Mouse (Mus musculus) frontal cortex, postnatal 25 days (tissue): ENCODE measurements around the gene Tspyl4.
"Not testable (repeated sequence)": the region's sequence is repeated elsewhere in the genome, so short reads cannot be mapped to it uniquely, and the experiment has no call there.

Experiments
- DNase-seq, 2 experiments: peaks; one replicate each; pipeline ENCODE4 v3.0.0; 2022; ENCODE audit warnings: low spot score in 2 of 2

Tspyl4 gene

GRCm38 (mm10) chr10:34297299-34297979 lies at the start of gene Tspyl4:
Gene Tspyl4, plus strand, starts transcription at chr10:34297442.
- peak; percentile 80 to 90 for DNase-seq

- DNase-seq = no peak
Observed at GRCm38 (mm10) chr10:34247757-34248156, 49.5 kb upstream of the Tspyl4 start.

DNA sequence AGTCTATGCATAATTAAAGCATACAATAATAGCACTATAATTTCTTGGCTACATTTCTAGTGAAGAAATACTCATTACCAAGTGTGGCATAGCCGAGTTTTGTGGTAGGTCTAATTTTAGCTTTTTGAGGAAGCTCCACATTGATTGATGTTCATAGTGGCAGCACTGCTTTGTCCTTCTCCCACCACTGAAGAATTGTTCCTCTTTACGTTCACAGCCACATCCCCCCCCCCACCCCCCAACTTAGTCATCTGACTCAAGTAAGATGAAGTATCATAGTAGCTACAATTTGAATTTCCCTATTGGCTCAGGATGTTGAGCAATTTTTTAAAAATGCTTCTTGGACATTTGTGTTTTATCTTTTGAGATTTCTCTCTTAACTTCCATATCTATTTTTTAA lies 47.6 kb upstream of the Tspyl4 start:
- no peak for DNase-seq

DNA sequence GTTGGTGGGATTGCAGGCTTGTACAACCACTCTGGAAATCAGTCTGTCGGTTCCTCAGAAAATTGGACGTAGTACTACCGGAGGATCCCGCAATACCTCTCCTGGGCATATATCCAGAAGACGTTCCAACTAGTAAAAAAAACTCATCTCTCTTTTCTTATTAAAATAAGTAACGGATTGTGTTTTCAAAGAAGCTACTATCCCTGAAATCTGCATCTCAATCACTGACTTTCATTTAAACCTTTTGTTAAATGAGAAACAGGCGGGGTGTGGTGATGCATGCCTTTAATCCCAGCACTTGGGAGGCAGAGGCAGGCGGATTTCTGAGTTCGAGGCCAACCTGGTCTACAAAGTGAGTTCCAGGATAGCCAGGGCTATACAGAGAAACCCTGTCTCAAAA lies 44.4 kb upstream of the Tspyl4 start:
- DNase-seq = not testable (repeated sequence)

GRCm38 (mm10) chr10:34265106-34265505 lies 32.1 kb upstream of the Tspyl4 start:
- DNase-seq = no peak

- no peak for DNase-seq
Observed at GRCm38 (mm10) chr10:34267312-34268070, 29.8 kb upstream of the Tspyl4 start.

DNA sequence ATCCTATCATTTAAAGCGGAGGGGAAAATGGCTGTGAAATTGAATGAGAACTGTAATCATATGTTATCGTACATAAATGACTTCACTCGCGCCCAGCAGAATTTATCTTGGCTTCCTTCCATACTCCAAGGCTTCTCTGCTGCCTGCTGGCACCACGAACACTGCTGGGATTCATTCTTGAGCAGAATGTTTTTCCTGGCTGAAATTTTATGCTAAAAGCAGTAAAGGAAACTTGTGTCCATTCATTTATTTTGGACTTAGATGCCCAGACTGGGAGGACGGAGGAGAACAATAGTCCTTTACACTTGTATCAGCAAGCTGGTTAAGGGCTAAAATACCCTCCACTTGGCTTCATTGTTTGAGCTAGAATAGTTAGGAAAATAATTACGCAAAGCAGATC lies 25.6 kb upstream of the Tspyl4 start:
- DNase-seq = no peak

GRCm38 (mm10) chr10:34280591-34281175 lies 16.6 kb upstream of the Tspyl4 start:
- DNase-seq = no peak

GRCm38 (mm10) chr10:34281211-34281961 lies 15.9 kb upstream of the Tspyl4 start:
- no peak for DNase-seq

DNA sequence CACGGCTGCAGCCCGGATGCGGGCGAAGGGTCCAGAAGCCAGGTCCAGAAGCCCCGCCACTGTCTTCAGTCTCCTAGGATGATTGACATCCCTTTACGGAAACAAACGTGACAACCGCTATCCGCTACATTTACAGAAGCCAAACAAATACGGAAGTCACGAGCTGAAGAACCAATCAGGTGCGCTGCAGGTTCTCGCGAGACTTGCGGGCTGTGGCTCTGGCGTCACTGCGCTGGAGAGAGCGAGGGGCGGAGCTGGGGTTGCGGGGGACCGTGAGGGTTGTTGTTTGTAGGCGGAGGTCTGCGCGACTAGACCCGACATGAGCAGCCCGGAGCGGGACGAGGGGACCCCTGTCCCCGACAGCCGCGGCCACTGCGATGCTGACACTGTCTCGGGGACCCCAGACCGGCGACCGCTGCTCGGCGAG lies 15.3 kb upstream of the Tspyl4 start, which contains the start of gene Tspyl1:
TSS of gene Tspyl1 (plus strand) at position 229 of the 427 bp plus-strand sequence.
- peak; percentile 94 to 97 for DNase-seq

- DNase-seq = peak in 1 of 2 experiments; percentile 29
Observed at GRCm38 (mm10) chr10:34282420-34283238, 14.6 kb upstream of the Tspyl4 start.

GRCm38 (mm10) chr10:34296911-34297298 lies 337 bp upstream of the Tspyl4 start:
- DNase-seq = no peak

- DNase-seq = no peak
Observed at GRCm38 (mm10) chr10:34297980-34298753, 925 bp downstream of the Tspyl4 start.

DNA sequence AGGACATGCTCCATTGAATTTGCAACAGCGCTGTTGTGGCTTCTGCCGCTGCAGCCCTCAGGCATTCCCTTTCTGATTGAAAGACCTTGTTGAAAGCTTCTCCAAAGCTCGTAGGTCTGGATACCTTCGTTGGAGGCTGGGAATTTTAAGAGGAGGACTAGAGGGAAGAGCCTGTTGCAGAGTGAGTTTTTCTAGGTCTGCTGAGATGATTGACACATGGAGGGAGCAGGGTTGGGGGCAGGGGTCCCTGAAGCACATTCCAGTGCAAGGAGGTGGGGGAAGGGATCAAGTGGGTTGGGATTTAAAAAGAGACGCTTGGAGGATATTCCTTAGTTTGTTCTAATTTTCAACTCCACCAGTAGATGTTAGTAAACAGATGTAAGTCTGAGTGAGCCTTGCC lies 3.1 kb downstream of the Tspyl4 start:
- DNase-seq = no peak

GRCm38 (mm10) chr10:34307070-34307469 lies 9.8 kb downstream of the Tspyl4 start:
- no peak for DNase-seq

- DNase-seq = no peak
Observed at GRCm38 (mm10) chr10:34309915-34310685, 12.9 kb downstream of the Tspyl4 start.

DNA sequence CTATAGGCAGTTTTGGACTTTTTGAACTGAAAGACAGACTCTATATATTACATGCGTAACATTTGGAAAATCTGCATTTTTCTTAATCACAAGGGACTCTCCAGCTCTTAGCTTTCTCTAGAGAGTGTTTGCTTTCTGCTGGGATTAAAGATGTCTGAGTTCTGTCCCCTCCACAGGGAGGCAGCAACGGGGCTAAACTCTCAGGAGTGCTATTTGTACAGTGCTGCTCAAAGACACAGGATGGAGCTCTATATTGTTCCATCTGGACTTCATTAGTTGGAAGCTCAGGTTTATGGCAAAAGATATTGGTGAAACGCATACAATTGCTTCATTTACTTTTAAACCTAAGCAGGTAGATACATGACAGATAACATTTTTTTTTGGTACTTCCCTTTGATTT lies 15.3 kb downstream of the Tspyl4 start:
- no peak for DNase-seq

DNA sequence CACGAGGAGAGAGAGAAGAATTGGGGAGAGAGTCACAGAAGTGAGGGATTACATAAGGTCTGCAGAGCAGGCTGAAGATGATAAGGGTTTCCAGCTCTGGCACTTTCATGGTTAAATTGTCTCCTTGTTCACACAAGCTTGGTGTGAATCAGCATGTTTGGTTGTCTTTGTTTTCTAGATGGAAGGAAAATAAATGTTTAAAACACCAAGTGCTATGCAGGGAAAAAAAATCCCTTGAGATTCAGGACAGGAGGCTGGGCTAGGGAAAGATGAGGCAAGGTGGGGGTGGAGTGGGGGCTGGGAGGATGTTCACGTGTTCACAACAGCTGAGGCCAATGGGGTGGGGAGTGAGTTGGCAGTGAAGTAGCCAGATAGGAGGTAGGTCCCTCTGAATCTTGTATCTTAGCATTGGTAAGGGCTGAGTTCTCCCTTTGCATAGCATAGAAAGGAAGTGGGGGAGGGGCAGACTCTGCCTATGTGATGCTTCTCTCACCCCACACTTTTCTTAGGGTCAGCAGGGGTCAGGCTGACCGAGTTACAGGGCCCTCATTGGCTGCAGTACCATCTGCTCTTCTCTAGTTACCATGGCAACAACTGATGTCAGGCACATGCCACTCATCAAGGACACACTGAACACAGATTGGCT lies 19.5 kb downstream of the Tspyl4 start:
- DNase-seq = peak; percentile 29 to 56

DNA sequence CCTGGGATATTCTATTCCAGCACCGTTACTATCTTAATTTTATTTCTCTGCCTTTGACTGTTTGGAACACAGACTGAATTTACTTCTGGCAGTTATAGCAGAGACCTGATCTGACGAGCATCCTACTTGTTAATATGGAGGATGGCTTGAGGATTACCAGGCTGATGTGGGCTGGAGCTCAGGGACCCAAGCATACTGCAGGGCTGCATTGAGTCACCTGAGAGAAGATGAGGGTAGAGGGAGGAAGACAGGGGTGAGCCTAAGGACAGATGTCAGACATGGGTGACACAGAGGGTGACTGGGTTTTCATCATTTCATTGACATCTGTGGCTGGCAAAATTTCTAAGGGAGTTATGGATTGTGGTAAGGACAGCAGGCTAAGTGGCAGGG lies 20.0 kb downstream of the Tspyl4 start:
- no peak for DNase-seq
